Mouse (Mus musculus) lung, postnatal 14 days (tissue): ENCODE data around the gene Slc34a1.

Source experiments
- DNase-seq: peaks from one replicate; pipeline ENCODE4 v3.0.0; 2021

The Slc34a1 gene

DNA sequence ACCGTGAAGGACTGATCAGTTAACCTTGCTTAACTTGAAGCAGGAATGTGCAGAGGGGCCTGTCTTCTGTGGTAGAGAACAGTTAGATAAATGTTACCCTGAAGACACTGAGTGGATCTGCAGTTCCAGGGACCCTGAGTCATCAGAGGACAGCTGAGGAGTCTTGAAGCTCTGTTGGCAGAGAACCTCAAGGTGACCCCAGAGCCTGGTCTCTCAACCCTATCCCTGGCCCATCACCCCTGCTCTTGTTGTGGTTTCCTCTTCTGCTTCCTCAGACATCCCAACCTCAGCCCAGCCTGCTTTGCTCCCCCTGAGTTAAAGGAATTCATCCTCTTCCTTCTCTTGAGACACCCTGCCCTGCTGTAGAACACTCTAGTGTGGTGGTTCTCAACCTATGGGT is at the start of gene Slc34a1:
Slc34a1 (plus strand) TSS at position 100 of the 400 bp plus-strand sequence.
- no peak for DNase-seq

DNA sequence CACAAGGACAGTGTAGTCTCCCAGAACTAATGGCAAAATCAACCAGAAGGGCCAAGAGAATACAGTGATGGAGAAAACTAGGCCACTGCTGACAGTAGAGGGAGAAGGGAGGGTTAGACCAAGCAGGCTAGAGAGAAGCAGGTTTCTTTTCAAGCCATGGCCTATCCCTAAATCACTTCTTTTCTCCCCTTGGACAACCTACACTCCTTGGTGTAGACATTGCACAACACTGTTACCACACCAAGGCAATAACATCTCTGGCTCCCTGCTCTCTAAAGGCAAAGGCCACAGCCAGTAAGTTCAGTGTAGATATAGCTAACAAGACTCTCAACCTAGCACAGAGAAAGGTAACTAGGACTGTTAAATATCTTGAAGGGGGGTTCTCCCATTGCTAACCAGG is 36.8 kb upstream of the Slc34a1 start:
- no peak for DNase-seq

DNA sequence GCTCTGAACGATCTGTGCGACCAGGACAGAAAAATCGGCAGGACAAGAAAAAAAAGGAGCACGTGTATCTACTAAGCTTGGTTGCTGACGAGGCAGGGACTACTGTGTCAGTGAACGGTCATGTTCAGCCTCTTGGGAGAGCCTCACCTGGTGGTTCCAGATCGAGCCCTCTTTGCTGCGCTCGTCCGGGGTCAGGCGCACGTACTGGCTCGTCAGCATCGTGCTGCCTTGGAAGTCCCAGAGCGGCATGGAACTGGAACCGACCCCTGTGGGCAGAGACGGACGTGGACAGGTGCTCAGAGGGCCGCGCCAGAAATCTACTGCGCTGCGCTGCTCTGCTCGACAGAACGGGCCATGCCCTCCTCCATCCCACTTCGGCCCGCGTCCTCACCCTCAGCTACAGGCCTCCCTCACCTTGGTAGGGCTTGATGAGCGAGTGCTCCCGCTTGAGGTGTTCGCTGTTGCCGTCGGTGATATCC is 36.0 kb upstream of the Slc34a1 start:
- no peak for DNase-seq

DNA sequence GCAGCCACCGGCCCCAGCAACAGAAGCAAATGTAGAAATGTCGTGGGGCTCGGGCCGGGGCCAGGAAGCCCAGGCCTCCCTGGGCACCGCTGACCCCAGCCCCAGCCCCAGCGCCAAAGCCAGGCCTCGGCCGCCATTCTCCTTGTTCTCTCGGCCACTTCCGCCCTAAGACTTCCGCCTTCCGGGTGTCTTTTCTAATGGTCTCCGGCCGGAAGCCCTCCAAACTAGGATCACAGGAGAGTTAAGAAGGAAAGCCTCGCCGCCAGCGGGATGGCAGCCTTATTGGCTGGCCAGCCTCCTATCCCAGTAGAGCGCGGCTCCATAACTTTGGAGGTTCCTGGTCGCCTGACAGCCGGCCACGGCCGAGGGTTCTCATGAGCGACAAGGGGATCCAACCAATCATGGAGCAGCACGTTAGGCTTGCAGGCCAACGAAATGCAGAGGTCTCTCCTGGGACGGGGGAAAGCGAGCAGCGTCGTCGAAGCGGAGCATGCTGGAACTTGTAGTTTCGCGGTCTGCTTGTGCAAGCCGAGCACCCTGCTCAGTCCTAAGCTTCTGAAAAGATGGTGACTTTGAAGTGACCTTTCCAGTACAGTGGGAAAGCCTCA is 35.4 kb upstream of the Slc34a1 start, which contains the start of gene Lman2:
Lman2 (minus strand) TSS at position 331 of the 608 bp plus-strand sequence.
- peak; percentile 93 for DNase-seq

DNA sequence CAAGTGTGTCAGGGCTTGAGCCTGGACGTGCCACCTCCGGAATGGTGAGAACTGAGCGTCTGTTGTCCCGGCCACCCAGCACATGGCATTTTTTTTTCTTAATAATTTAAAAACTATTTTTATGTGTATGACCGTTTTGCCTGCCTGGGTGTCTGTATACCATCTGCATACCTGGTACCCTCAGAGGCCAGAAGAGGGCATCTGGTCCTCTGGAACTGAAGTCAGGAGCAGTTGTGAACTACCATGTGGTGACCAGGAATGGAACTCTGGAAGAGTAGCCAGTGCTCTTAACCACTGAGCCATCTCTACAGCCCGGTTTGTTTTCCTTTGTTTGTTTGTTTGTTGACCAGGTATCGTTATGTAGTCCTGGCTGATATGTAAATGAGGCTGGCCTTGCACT is 29.6 kb upstream of the Slc34a1 start:
- no peak for DNase-seq

DNA sequence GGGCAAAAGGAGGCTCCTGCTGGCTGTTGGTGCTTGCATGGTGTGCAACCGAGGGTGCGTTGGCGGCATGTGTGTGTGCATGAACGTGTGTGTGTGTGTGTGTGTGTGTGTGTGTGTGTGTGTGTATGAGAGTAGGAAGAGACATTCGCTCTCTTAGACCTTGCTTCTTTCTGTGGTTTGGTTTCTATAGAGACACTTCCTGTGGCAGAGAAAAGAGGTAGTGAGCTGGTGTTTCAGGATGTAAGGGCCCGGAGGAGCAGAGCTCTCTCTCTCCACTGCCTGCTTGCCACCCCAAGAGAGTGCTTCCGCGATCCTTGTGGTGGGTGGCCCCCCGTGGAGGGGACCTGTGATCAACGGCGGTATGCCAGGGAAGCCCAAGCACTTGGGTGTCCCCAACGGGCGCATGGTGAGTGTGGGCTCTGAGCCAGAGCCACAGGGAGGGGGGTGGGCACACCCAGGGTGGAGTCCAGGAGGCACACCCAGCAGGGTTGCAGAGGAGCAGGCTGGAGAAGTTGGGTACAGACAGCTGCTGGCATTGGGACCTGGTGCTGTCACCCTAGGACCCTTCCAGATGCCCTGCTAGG is 28.4 kb upstream of the Slc34a1 start, which contains the start of gene Rgs14:
Rgs14 (plus strand) TSS at position 202 of the 584 bp plus-strand sequence.
- peak; percentile 32 for DNase-seq

DNA sequence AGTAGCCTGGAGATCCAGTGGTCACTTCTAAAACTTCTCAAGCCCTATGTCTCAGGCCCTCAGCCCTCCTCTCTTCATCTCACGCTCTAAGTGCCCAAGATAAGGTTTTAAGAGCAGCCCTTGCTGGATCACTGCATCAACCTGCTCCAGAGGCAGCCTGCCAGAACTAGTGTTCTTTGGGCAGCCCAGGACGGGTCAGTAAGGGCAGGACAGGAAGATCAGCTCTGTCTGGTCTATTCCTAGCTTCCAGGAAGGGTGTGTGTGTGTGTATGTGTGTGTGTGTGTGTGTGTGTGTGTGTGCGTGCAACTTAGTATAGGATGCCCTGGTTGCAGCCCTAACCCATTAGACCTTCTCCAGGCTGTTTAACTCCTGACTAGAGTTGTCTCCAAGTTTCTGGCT is 27.8 kb upstream of the Slc34a1 start:
- DNase-seq = peak; percentile 30

DNA sequence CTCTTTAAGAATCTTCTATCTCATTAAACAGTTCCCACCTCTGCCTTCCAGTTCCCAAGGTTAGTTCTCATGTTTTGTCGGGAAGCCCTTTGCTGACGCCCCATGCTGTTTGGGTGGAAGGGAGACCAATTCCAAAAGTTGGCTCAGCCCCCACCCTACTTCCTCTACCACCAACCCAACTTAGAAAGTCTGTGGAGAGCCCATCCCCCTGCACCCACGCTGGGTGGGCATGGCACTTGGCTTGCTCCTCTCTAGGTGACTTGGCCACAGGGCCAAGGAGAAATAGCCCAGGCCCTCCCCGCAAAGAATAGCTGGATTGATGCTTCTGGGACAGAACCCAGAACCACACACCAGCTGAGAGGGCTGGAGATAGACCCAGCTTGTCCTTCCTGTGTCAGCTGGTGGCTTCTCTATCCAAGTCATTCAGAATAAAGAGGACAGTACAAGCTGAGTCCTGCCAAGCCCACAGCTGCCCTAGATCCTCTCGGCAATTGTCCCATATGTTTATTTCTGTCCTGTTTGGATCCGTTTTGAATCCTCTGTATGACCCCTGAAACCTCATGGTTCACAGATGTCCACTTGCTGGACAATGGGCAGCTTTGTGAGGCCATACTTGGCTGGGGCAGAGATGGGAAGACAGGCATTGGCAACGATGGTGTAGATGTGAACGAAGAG is 26.8 kb upstream of the Slc34a1 start:
- no peak for DNase-seq

DNA sequence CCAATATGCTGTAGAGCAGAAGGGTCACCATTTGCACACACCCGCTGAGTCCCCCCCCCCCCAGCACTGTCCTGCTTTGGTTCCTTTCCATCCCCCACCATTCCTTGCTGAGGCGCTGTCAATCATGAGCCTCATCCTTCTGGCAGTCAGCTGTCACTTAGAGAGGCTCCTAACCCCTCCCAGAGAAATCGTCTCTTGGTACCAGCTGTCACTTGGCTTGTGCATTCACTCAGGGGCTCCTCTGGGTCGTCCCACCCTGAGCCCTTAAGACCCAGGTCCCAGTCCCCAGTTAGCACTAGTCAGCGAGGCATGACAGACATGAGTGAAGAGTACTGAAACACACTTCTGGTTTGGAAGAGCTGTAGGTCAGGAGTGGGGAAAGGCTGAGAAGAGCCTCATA is 26.2 kb upstream of the Slc34a1 start:
- DNase-seq = no peak

DNA sequence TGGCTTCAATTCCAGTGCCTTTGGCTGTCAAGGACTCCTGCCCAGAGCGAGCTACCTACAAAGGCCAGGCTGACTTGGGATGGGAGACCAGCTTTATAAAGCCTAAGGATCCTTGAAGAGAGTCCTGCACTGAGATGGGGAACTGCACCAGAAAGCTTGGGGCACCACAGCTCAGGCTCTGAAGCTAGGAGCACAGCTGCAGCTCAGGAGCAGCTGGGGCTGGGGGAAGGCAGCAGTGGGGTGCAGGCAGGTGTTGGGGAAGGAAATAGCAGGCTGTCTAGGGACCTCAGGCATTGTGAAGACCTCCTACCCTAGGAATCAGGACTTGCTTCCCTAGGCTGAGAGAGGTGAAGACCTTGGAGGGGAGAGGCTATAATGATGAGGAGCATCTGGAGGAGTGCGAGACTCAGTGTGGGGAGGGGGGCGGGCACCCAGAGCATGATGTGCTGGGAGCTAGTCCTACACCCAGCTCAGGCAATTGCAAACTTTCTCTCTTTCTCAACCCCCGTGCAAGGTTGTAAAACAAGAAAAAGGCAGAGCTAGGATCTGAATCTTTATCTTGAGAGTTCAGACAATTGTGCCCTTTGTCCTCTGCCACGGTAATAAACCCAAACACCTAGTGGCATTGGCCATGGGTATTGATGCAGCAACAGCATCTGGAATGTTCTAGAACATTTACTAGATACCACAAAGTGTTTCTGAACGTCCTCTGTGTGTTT is 23.6 kb upstream of the Slc34a1 start:
- no peak for DNase-seq

DNA sequence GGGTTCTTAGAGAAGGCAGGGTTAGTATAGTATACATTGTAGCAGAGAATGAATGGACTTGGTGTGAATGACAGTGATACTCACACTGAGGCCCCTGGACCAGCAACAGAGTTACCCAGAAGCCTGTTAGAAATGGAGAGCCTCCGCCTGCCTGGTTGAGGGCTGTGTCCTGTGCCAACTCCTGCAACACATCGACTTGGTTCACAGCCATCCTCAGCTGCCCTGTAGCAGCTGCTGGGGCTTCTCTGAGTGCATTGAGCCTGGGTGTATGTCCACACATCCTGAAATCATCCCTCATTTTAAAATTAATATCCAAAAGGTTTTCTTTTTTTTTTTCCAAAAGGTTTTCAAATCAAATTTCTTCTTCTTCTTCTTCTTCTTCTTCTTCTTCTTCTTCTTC is 22.1 kb upstream of the Slc34a1 start:
- DNase-seq = no peak

DNA sequence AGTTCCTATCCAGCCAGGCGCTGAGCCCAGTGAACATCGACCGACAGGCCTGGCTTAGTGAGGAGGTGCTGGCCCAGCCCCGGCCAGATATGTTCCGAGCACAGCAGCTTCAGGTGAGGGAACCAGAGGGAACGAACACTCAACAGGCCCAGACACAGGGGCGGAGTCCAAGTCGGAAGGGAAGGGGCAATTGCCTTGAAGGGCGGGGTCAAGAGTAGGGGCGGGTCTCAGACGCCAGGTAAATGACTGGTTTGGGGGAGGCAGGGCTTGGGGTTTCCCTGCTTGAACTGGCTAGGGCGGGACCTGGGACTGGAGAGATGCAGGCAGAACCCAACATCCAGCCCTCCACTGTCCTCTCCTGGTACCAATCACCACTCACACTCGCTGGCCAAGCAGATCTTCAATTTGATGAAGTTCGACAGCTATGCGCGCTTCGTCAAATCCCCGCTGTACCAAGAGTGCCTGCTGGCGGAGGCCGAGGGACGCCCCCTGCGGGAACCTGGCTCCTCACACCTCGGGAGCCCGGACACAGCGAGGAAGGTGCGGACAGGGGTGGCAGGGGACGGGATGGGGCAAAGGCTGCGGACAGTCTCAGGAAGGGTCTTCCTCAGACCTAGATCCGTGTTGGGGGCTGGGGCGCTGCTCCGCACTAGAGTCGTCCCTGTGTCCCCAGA is 18.9 kb upstream of the Slc34a1 start:
- no peak for DNase-seq

DNA sequence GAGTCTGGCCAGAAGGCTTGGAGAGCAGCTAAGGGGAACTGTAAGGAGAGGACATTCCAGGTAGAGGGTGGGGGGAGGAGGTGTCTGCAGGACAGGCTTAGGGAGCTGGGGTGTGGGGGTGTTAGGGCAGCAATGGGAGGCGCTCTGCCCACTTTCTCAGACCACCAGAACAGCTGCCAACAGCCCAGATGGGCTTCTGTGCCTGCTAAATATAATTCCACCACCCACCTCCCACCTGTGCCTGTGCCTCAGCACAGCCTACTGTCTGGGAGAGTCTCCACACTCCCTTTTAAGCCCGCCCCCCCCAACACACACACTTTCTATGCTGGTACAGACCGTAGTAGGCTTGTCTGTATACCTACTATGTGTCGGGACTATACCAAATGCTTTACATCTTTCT is 16.2 kb upstream of the Slc34a1 start:
- no peak for DNase-seq

DNA sequence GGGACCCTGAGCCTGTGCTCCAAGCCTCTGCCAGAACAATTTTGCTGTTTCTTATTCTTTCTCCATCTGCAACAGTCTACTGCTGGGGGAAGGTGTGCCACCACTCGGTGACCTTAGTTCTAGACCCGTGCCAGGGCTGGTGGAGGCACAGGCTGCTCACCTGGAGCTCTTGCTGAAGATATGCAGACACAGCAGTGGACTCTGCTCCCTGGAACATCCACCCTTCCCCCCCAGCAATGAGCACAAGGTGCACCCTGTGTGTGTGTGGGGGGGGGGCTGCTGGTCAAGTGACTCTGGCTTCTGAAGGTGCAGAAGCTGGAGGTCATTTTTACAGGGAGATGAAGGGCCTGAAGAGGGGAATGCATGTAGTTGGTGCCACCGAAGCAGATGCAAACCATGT is 7.3 kb upstream of the Slc34a1 start:
- no peak for DNase-seq

DNA sequence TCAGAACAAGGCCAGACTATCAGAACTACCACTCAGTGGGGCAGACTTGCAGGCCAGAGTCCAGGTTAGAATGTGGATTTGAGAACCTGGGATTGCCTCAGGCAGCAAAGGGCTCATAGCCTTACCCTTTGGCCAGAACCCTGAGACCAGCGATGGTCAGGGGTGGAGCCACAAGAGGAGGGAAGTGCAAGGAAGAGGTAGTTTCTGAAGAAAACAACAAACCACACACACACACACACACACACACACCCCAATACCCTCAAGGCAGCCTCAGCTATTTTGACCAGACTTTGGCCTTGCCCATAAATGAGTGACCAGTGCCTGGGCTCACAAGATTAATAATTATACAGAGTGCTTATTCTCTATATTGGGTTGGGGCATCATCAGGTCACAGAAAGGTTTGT is 6.4 kb upstream of the Slc34a1 start:
- no peak for DNase-seq

DNA sequence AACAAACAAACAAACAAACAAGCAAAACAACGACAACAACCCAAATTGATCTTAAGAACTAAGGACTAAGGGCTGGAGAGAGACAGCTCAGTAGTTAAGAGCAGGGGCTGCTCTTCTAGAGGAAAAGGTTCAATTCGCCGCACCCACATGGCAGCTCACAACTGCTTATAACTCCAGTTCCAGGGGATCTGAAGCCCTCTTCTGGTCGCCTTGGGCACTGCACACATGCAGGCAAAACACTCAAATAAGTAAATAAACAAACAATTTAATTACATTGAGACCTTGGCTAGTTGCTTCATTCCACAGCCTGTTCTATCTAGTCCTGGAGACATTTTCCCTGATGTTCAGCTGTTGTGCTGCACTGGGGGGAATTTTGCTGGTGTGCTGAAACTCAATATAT is 5.1 kb upstream of the Slc34a1 start:
- no peak for DNase-seq

DNA sequence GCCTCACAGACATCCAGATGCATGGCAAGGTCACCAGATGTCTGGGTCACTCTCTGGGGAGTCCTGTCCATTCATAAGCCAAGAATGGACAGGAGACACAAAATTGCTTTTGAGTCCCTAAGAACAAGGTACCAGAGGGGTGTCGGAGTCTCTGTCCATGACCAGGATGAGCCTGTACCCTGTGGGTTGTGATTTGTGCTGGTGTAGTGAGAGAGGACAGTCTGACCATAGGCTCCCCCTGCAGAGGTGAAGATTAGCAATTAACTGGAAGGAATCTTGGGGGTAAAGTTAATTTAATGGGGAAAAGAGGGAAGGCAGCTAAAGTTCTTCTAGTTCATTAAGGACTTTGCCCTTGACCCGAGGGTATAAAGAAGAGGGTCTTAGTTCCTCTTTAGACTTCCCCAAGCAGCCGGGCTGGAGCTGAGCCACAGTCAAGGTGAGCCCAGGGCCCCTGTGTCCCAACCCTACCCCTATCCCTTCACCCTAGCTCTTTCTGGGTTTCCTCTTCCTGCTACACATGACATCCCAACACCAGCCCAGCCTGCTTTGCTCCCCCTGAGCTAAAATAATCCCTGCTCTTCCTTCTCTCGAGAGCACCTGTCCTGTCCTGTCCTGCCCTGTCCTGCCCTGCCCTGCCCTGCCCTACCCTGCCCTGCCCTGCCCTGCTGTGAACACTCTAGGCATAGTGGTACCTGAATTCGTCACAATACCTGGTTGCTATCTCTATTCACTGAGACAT is 1.5 kb downstream of the Slc34a1 start:
- no peak for DNase-seq

DNA sequence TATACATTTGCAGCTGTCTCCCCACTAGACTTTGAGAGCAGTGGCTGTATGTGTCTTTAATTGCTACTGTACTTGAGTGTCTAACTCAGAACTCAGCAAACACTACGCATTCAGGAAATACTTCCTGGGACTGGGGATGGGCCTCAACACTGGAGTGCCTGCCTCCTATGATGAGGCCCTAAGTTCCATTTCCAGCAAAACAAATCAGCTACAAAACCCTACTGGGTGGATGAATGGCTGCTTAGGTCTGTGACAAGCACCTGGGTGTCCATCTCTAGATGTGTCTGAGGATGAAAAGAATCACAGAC is 2.0 kb downstream of the Slc34a1 start:
- DNase-seq = no peak

DNA sequence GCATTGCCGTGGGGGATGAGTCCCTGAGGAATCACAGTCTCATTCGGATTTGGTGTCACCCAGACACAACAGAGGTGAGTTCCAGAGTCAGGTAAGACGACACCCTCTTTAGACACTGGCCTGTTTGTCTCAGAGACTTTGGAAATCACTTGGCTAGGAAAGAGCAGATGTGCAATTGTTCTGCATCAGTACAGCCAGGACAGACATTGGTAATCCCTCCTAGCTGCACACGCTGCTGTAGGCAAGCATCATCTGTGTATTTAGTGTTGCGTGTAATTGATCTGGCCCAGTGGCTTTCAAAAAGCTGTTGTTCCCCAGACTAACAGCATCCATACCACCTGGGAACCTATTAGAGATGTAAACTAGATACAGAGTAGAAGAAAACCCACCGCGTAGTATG is 5.3 kb downstream of the Slc34a1 start:
- DNase-seq = no peak

DNA sequence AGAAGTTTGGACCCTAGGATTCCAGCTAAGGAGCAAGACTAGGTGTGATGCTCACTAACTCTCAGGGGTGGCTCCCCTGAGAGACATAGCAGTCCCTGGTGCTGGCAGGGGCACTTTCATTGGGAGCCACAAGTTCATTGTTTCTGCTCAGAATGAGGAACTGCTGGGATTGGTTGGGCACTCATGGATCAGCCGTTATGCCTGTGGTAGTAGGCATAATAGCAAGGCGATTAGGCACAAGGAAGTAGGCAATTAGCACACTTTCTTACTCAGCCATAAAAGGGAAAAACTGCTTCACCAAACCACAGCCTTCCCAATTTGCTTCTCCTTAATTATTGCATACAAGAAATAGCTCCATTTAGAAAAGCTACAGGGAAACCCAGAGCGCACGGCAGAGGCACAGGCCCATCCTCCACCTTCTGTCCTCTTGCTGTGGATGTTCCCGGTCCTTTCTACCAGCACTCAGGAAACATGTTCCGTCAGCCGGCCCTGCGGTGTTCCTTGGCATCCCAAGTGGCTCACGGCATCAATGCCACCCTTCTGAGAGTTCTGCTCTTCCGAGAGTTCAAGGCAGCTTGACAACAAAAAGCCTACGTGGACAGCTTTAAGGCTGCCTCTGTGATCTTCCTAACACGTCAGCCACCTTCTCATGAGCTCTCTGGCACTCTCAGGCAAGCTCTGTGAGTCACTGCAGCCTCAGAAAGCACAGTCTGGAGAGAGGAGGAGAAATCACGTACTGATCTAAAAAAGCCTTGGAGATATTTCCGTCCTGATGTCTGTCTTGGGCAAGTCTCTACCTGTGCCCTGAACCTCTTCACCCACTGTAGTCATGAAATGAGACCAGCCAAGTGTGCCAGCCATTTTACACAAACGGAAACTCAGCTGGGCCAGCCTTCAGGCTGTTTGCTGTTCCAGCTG is 6.2 kb downstream of the Slc34a1 start:
- DNase-seq = no peak
